Mouse (Mus musculus): ENCODE results near the gene Mrpl1.

DNA sequence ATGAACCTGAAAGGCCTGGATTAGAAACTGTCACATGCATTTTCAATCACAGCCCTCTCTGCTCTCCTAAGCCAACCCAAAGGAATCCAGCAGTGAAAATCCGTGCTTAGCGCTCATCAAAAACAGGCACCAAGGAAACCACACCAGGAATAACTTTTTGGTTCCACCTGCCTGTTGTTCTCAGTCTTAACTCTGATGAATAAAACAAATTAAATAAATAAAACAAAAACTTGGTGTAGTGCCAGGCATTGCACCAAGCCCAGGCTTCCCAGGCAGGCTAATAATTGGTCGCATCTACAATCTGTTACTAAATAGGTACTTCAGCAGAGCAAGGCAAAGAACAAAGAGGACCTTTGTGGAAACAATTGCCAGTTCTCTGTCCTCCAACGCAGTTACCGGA, 99.4 kb downstream of the Mrpl1 start:
- TF ChIP-seq CTCF (IDR thresholded peaks at IDR 0.05; ENCODE audit: low read depth) (no peak), EP300 (IDR thresholded peaks at IDR 0.05; ENCODE audit: low read depth) (no peak)

Measured in liver, postnatal 0 days (tissue).